11 mouse cellular contexts compared by ENCODE assay signal in genomic region chr14:121732196-121732595, GRCm38 (mm10).
DNase-seq lines count a peak whose midpoint lies in the region; ATAC-seq and TF ChIP-seq lines count a peak whose summit lies in the region.
"Had no signal": no experiment of that assay in that cellular context is flagged by ENCODE, and none has a peak within 500 bp of the region (broad histone marks: within the 10 kb centered on the region; RNA-seq: fewer than 3 reads in every experiment).

No protein-coding gene starts in this region.

- H3K9me3 ChIP-seq in kidney, embryonic 16.5 days (ENCODE audit: low read length), result no peaks in the 10 kb centered on the region
- no peaks in the 10 kb centered on the region for H3K9me3 ChIP-seq in intestine, embryonic 16.5 days (ENCODE audit: control insufficient read depth, low read length)
- H3K9me3 ChIP-seq in neural tube, embryonic 12.5 days, result no peaks in the 10 kb centered on the region

- H3K27ac ChIP-seq in kidney, embryonic 16.5 days (ENCODE audit: low read length), result no peak overlapping the region
- peak overlapping the region; percentile 53 for H3K27ac ChIP-seq in bone marrow, adult 2 months (ENCODE audit: control insufficient read depth, insufficient read depth, low read depth, low read length, poor library complexity)
- H3K27ac ChIP-seq in intestine, embryonic 16.5 days (ENCODE audit: low read length), result peak overlapping the region; percentile 48; the same call in 1 of the 2 replicates
- H3K27ac ChIP-seq in neural tube, embryonic 12.5 days, result no peak overlapping the region

- no peak for TF ChIP-seq CTCF in bone marrow, adult 2 months (IDR thresholded peaks at IDR 0.05; ENCODE audit: control insufficient read depth, insufficient read depth, low read length)

- H3K4me3 ChIP-seq in kidney, embryonic 16.5 days (ENCODE audit: low read length), result no peak overlapping the region
- no peak overlapping the region for H3K4me3 ChIP-seq in bone marrow, adult 2 months (replicated peaks; ENCODE audit: control insufficient read depth, low read depth, low read length)
- H3K4me3 ChIP-seq in intestine, embryonic 16.5 days (ENCODE audit: low read length), result peak overlapping the region; percentile 14; the same call in 1 of the 2 replicates
- H3K4me3 ChIP-seq in neural tube, embryonic 12.5 days, result no peak overlapping the region

- peaks cover 16% of the 10 kb centered on the region for H3K4me1 ChIP-seq in kidney, embryonic 16.5 days (ENCODE audit: insufficient read depth, low read length)
- peaks cover 2% of the 10 kb centered on the region; the same call in 1 of the 2 replicates for H3K4me1 ChIP-seq in bone marrow, adult 2 months (ENCODE audit: control insufficient read depth, insufficient read depth, low read length)
- H3K4me1 ChIP-seq in intestine, embryonic 16.5 days (ENCODE audit: control insufficient read depth, insufficient read depth, low read length), result peaks cover 18% of the 10 kb centered on the region
- H3K4me1 ChIP-seq in neural tube, embryonic 12.5 days, result no peaks in the 10 kb centered on the region

- WGBS in kidney, embryonic 16.5 days, result 34% methylated on average over 8 of the region's 8 CpGs
- WGBS in bone marrow, adult 2 months, result 36% methylated on average over 8 of the region's 8 CpGs
- WGBS in intestine, embryonic 16.5 days, result 28% methylated on average over 8 of the region's 8 CpGs
- 23% methylated on average over 8 of the region's 8 CpGs for WGBS in neural tube, embryonic 12.5 days

- no peaks in the 10 kb centered on the region for H3K27me3 ChIP-seq in kidney, embryonic 16.5 days (ENCODE audit: insufficient read depth, low read length)
- H3K27me3 ChIP-seq in intestine, embryonic 16.5 days (replicated peaks; ENCODE audit: control insufficient read depth, insufficient read depth, low read length), result no peaks in the 10 kb centered on the region
- H3K27me3 ChIP-seq in neural tube, embryonic 12.5 days (replicated peaks), result no peaks in the 10 kb centered on the region

- H3K9ac ChIP-seq in kidney, embryonic 16.5 days (replicated peaks; ENCODE audit: low read length), result no peak overlapping the region
- no peak overlapping the region for H3K9ac ChIP-seq in intestine, embryonic 16.5 days (ENCODE audit: low read depth, low read length)
- H3K9ac ChIP-seq in neural tube, embryonic 12.5 days, result no peak overlapping the region

- TF ChIP-seq POLR2A in bone marrow, adult 2 months (IDR thresholded peaks at IDR 0.05; ENCODE audit: borderline replicate concordance, control insufficient read depth, low read depth, low read length), result no peak

- peak; percentile 46; the same call in 1 of the 2 replicates for ATAC-seq in kidney, embryonic 16.5 days (ENCODE audit: low FRiP score, low TSS enrichment)
- ATAC-seq in intestine, embryonic 16.5 days, result peak; percentile 39; the same call in 1 of the 2 replicates
- ATAC-seq in neural tube, embryonic 12.5 days (ENCODE audit: low FRiP score, low read depth), result peak; percentile 31; the same call in 1 of the 2 replicates
- ATAC-seq in megakaryocyte-erythroid progenitor cell, adult 5-6 weeks (replicated peaks; ENCODE audit: low FRiP score, low TSS enrichment, poor library complexity, severe bottlenecking), result no peak

- H3K4me2 ChIP-seq in kidney, embryonic 16.5 days (replicated peaks; ENCODE audit: low read depth, low read length), result 0 out of 2 replicates have a peak overlapping the region, but pooled peaks have one; percentile 3
- H3K4me2 ChIP-seq in intestine, embryonic 16.5 days (ENCODE audit: low read depth, low read length), result peak overlapping the region; percentile 35; the same call in 1 of the 2 replicates
- H3K4me2 ChIP-seq in neural tube, embryonic 12.5 days (replicated peaks), result peak overlapping the region; percentile 5; the same call in 1 of the 2 replicates

- no peak for DNase-seq in kidney, postnatal 4 days
- DNase-seq in ovary, postnatal 10 days (ENCODE audit: low spot score), result no peak
- DNase-seq in retina, postnatal 1 day, result no peak
- DNase-seq: adrenal gland, adult 8-10 months; left cerebral cortex, postnatal 4 days; right cerebral cortex, postnatal 14 days had no signal

- no peaks in the 10 kb centered on the region for H3K36me3 ChIP-seq in kidney, embryonic 16.5 days (ENCODE audit: insufficient read depth, low read length)
- no peaks in the 10 kb centered on the region for H3K36me3 ChIP-seq in intestine, embryonic 16.5 days (ENCODE audit: control insufficient read depth, insufficient read depth, low read length)
- H3K36me3 ChIP-seq in neural tube, embryonic 12.5 days, result no peaks in the 10 kb centered on the region

Comparison
In these comparisons a context has a peak if more than half of its experiments do, and no peak if none do; other contexts are left out.
1. H3K27ac ChIP-seq: peak in bone marrow, adult 2 months (single experiment) and intestine, embryonic 16.5 days (single experiment); none in kidney, embryonic 16.5 days (single experiment) and neural tube, embryonic 12.5 days (single experiment).
2. Peak in every context shown above with its lines, with median percentiles within 50 percentile points of each other: H3K4me2 ChIP-seq.